Comparison of ENCODE assay signal across 8 mouse cellular contexts in the genomic region with DNA sequence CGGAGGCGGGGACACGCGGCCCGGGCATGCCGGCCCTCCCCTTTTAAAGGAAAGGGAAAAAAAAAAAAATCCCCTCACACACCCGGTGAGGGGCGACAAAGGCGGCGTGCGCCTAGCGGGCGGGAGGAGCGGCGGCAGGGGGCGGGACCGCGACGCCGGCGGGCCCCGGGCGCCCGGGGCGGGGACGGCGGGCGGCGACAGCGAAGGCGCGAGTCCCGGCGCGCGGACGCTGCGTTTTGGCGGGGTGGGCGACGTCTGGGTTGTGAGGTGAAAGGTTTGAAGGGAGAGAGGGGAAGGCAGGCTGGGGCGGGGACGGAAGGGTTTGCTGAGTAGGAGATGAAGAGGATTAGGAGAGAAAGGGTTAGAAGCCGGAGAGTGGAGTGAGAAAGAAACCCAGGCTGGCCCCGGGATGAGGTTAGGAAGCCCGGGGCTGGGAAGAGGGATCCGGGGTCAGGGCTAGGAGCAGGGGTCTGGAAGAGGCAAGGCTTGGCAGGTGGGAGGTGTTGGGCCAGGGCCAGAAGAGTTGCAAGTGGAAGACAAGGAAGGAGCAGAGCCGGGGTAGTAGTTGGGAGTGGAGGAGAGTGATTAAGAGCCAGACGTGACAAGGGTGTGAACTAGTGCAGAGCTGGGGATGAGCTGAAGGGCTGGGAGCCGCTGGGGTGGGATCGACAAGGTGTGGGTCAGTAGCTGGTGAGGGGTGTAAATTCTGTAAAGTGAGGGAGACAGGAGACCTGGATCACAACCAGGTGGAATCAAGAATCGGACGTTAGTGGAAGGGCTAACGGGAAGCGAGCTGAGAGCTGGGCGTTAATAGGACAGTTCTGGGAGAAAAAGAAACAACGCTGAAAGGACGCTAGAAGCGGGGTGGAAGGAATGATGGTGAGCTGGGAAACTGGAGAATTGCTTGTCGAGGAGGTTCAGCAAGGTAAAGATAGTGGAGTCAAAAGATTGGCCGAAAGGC. TPM values are rescaled to one million over a fixed set of nuclear protein-coding genes. Genes with fewer than 3 reads are reported as not detected.
DNase-seq lines count a peak whose midpoint lies in the region; ATAC-seq and TF ChIP-seq lines count a peak whose summit lies in the region.

No protein-coding gene starts in this region.

- DNase-seq in embryo, embryonic 10.5 days (ENCODE audit: low spot score): peak; percentile 41
- no peak for DNase-seq in embryo, embryonic 11 days
- DNase-seq in NIH3T3 (ENCODE audit: low read depth): peak; percentile 35
- DNase-seq in heart, postnatal 25 days (ENCODE audit: low spot score): peak; percentile 9
- DNase-seq in left cerebral cortex, adult 2 months (ENCODE audit: extremely low spot score in 1 of 2, low spot score in 2 of 2): peak in 1 of 2 experiments; percentile 21
- peak; percentile 19 to 36 for DNase-seq in spleen, postnatal 36 days (ENCODE audit: low spot score in 2 of 2)

- H3K4me1 ChIP-seq in erythroblast, embryonic 14.5 days (ENCODE audit: control insufficient read depth): peaks cover 60% of the 10 kb centered on the region

- peak; percentile 37 for TF ChIP-seq CTCF in left cerebral cortex, adult 2 months (IDR thresholded peaks at IDR 0.05)

- peak overlapping the region; percentile 87 for H3K4me3 ChIP-seq in erythroblast, embryonic 14.5 days (replicated peaks)
- H3K4me3 ChIP-seq in left cerebral cortex, adult 2 months: peak overlapping the region; percentile 72

- peaks cover 55% of the 10 kb centered on the region for H3K36me3 ChIP-seq in erythroblast, embryonic 14.5 days (ENCODE audit: control insufficient read depth)

- intact Hi-C loops in heart, postnatal 25 days (cut with DNase I): loop anchor here (5.0 kb wide), 1 partner anchor 47 kb away; no protein-coding TSS in a partner anchor
- intact Hi-C loops in left cerebral cortex, adult 2 months (cut with DNase I): loop anchor here (1.0 to 5.0 kb wide), 2 partner anchors 19 to 42 kb away; partner anchors contain the start of genes Bysl, Gm20517 and Med20

- H3K9me3 ChIP-seq in erythroblast, embryonic 14.5 days (ENCODE audit: control insufficient read depth, low read length): peaks cover 4% of the 10 kb centered on the region

- peak overlapping the region; percentile 90 for H3K27ac ChIP-seq in left cerebral cortex, adult 2 months

- no peaks in the 10 kb centered on the region for H3K27me3 ChIP-seq in erythroblast, embryonic 14.5 days (ENCODE audit: control insufficient read depth)

- peak; percentile 42 for ATAC-seq in megakaryocyte-erythroid progenitor cell, adult 5-6 weeks (replicated peaks; ENCODE audit: low FRiP score, low TSS enrichment, poor library complexity, severe bottlenecking)

RNA-seq across cellular contexts. Expression of gene Usp49, which starts 0.5 kb away (rescaled TPM):
- polyA plus RNA-seq in erythroblast, embryonic 14.5 days (2012): 2.2 and 2.4 TPM in 2 replicates
- total RNA-seq in heart, postnatal 25 days (2021): 1 to 10 TPM; 3.3 to 4.0 TPM
- total RNA-seq in left cerebral cortex, adult 2 months (2021): 10 to 100 TPM in 1 of 2 experiments, 1 to 10 TPM in 1; 9.6 to 13.1 TPM
- total RNA-seq in megakaryocyte-erythroid progenitor cell, adult 5-6 weeks (2014; fragmentation: Nextera tagmentation): 13.9 and 21.0 TPM in 2 replicates
- total RNA-seq in megakaryocyte-erythroid progenitor cell, adult 5-6 weeks (2017): 7.8 and 13.2 TPM in 2 replicates

RNA-seq across cellular contexts. Expression of gene Gm20517, which starts 18.6 kb away (rescaled TPM):
- polyA plus RNA-seq in erythroblast, embryonic 14.5 days (2012): 0.29 and 0.65 TPM in 2 replicates
- 1 to 10 TPM; 2.3 to 2.5 TPM for total RNA-seq in heart, postnatal 25 days (2021)
- total RNA-seq in left cerebral cortex, adult 2 months (2021): 1 to 10 TPM; 7.1 TPM
- 7.8 and 8.0 TPM in 2 replicates for total RNA-seq in megakaryocyte-erythroid progenitor cell, adult 5-6 weeks (2014; fragmentation: Nextera tagmentation)
- total RNA-seq in megakaryocyte-erythroid progenitor cell, adult 5-6 weeks (2017): 2.2 and 6.2 TPM in 2 replicates

RNA-seq across cellular contexts. Expression of gene Med20, which starts 18.6 kb away (rescaled TPM):
- 0.43 and 0.45 TPM in 2 replicates for polyA plus RNA-seq in erythroblast, embryonic 14.5 days (2012)
- 10 to 100 TPM; 18.3 to 20.1 TPM for total RNA-seq in heart, postnatal 25 days (2021)
- 10 to 100 TPM; 29.3 to 33.3 TPM for total RNA-seq in left cerebral cortex, adult 2 months (2021)
- total RNA-seq in megakaryocyte-erythroid progenitor cell, adult 5-6 weeks (2014; fragmentation: Nextera tagmentation): 31.7 and 66.0 TPM in 2 replicates
- total RNA-seq in megakaryocyte-erythroid progenitor cell, adult 5-6 weeks (2017): 28.2 and 40.4 TPM in 2 replicates

RNA-seq across cellular contexts. Expression of gene Bysl, which starts 18.7 kb away (rescaled TPM):
- polyA plus RNA-seq in erythroblast, embryonic 14.5 days (2012): 2.8 and 3.4 TPM in 2 replicates
- 10 to 100 TPM; 15.0 to 15.8 TPM for total RNA-seq in heart, postnatal 25 days (2021)
- 10 to 100 TPM; 18.1 to 18.8 TPM for total RNA-seq in left cerebral cortex, adult 2 months (2021)
- 34.0 and 34.7 TPM in 2 replicates for total RNA-seq in megakaryocyte-erythroid progenitor cell, adult 5-6 weeks (2014; fragmentation: Nextera tagmentation)
- 21.9 and 24.9 TPM in 2 replicates for total RNA-seq in megakaryocyte-erythroid progenitor cell, adult 5-6 weeks (2017)

RNA-seq across cellular contexts. Expression of gene Tomm6, which starts 58.2 kb away (rescaled TPM):
- polyA plus RNA-seq in erythroblast, embryonic 14.5 days (2012): 8.2 and 11.4 TPM in 2 replicates
- total RNA-seq in heart, postnatal 25 days (2021): 100 to 1,000 TPM; 121 to 131 TPM
- total RNA-seq in left cerebral cortex, adult 2 months (2021): 100 to 1,000 TPM; 185 to 208 TPM
- 440 and 480 TPM in 2 replicates for total RNA-seq in megakaryocyte-erythroid progenitor cell, adult 5-6 weeks (2014; fragmentation: Nextera tagmentation)
- 66.0 and 74.2 TPM in 2 replicates for total RNA-seq in megakaryocyte-erythroid progenitor cell, adult 5-6 weeks (2017)
